Mouse (Mus musculus): Measurements from ENCODE around the gene Laptm5. TPM values are rescaled to one million over a fixed set of nuclear protein-coding genes. Genes with fewer than 3 reads are reported as not detected.
A peak's percentile ranks its signal among the peaks of the same experiment; 100 is the strongest.

The Laptm5 gene
- polyA plus RNA-seq, 1 experiment: 1,910 TPM

GRCm38 (mm10) chr4:130947094-130947647 lies 34.2 kb downstream of the Laptm5 start:
- Histone ChIP-seq H3K4me3 (ENCODE audit: insufficient read depth, low read length) (no peak overlapping the region), H3K27ac (ENCODE audit: insufficient read depth, low read depth, low read length) (no peak overlapping the region), H3K4me1 (ENCODE audit: control insufficient read depth, insufficient read depth, low read length) (peaks cover 16% of the 10 kb centered on the region)
- TF ChIP-seq POLR2A (IDR thresholded peaks at IDR 0.05; ENCODE audit: borderline replicate concordance, low read depth, low read length): no peak
- TF ChIP-seq CTCF (IDR thresholded peaks at IDR 0.05; ENCODE audit: low read depth, low read length): peak; percentile 79

DNA sequence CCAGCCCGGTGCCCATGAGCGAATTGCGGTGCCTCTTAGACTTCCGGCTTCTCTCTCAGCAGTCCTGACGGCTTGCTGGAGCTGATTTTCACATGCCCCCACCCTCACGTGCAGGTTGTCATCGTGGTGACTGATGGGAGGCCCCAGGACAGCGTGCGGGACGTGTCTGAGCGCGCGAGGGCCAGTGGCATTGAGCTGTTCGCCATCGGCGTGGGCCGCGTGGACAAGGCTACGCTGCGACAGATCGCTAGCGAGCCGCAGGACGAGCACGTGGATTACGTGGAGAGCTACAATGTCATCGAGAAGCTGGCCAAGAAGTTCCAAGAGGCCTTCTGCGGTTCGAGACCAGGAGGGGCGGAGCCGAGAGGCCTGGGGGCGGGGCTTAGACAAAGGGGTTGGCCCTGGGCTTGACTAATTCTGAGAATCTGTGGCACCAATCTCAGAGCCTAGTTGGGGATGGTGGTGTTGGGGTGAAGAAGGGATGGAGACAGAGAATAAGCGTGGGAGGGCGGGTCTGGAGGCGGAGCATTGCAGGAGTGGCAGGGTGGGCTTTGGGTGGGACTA lies 37.0 kb downstream of the Laptm5 start:
- Histone ChIP-seq H3K4me3 (ENCODE audit: insufficient read depth, low read length) (no peak overlapping the region), H3K27ac (ENCODE audit: insufficient read depth, low read depth, low read length) (no peak overlapping the region), H3K4me1 (ENCODE audit: control insufficient read depth, insufficient read depth, low read length) (peaks cover 12% of the 10 kb centered on the region)
- TF ChIP-seq POLR2A (IDR thresholded peaks at IDR 0.05; ENCODE audit: borderline replicate concordance, low read depth, low read length) (no peak), CTCF (IDR thresholded peaks at IDR 0.05; ENCODE audit: low read depth, low read length) (no peak)

DNA sequence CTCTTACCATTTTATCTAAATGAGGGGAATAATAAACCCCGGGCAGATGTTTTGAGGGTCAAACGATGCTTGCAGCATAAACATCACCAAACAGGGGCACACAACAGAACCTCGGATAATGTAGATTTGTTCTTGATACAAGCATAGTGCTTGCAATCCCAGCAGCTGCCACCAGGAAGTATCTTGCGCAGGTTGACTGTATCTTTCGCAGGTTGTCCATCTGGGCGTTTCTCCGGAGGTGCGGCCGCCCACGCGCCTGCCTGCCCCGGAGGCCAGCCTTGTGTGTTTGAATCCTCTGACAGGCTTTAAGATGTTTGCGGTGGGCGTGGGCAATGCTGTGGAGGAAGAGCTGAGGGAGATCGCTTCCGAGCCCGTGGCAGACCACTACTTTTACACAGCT lies 39.6 kb downstream of the Laptm5 start:
- H3K27ac ChIP-seq (ENCODE audit: insufficient read depth, low read depth, low read length): no peak overlapping the region

GRCm38 (mm10) chr4:130957156-130957555 lies 44.2 kb downstream of the Laptm5 start:
- H3K4me3 ChIP-seq (ENCODE audit: insufficient read depth, low read length): no peak overlapping the region
- no peak overlapping the region for H3K27ac ChIP-seq (ENCODE audit: insufficient read depth, low read depth, low read length)
- no peaks in the 10 kb centered on the region for H3K4me1 ChIP-seq (ENCODE audit: control insufficient read depth, insufficient read depth, low read length)
- TF ChIP-seq CTCF (IDR thresholded peaks at IDR 0.05; ENCODE audit: low read depth, low read length) (no peak), POLR2A (IDR thresholded peaks at IDR 0.05; ENCODE audit: borderline replicate concordance, low read depth, low read length) (no peak)

More for the DNA sequence above, 39.6 kb downstream of the Laptm5 start:
- no peak overlapping the region for H3K4me3 ChIP-seq (ENCODE audit: insufficient read depth, low read length)
- no peak for TF ChIP-seq CTCF (IDR thresholded peaks at IDR 0.05; ENCODE audit: low read depth, low read length)
- TF ChIP-seq POLR2A (IDR thresholded peaks at IDR 0.05; ENCODE audit: borderline replicate concordance, low read depth, low read length): no peak
- no peaks in the 10 kb centered on the region for H3K4me1 ChIP-seq (ENCODE audit: control insufficient read depth, insufficient read depth, low read length)

DNA sequence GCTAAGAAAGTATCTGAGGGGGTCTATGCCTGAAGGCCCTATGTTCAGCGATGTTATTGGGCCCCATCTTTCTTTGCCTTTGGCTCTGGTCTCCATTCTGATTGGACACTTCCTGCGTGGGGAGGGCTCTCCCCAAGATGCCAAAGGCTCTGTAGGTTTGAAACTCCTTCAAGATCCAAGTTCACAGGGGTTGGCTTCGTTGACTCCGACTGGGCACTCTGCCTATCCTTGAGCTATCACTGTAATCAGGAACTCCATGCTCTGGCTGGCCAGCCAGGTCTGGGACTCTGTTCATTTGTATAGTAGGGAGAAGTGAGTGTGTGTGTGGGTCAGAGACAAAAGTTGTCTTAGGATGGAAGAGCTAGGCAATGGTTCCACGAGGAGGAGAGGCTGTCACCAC lies 45.9 kb downstream of the Laptm5 start:
- Histone ChIP-seq H3K4me3 (ENCODE audit: insufficient read depth, low read length) (no peak overlapping the region), H3K4me1 (ENCODE audit: control insufficient read depth, insufficient read depth, low read length) (no peaks in the 10 kb centered on the region), H3K27ac (ENCODE audit: insufficient read depth, low read depth, low read length) (no peak overlapping the region)
- no peak for TF ChIP-seq POLR2A (IDR thresholded peaks at IDR 0.05; ENCODE audit: borderline replicate concordance, low read depth, low read length)
- TF ChIP-seq CTCF (IDR thresholded peaks at IDR 0.05; ENCODE audit: low read depth, low read length): no peak

- no peak for TF ChIP-seq CTCF (IDR thresholded peaks at IDR 0.05; ENCODE audit: low read depth, low read length)
- TF ChIP-seq POLR2A (IDR thresholded peaks at IDR 0.05; ENCODE audit: borderline replicate concordance, low read depth, low read length): no peak
- no peak overlapping the region for H3K27ac ChIP-seq (ENCODE audit: insufficient read depth, low read depth, low read length)
These were observed 46.8 kb downstream of the Laptm5 start for GRCm38 (mm10) chr4:130959678-130960077.

DNA sequence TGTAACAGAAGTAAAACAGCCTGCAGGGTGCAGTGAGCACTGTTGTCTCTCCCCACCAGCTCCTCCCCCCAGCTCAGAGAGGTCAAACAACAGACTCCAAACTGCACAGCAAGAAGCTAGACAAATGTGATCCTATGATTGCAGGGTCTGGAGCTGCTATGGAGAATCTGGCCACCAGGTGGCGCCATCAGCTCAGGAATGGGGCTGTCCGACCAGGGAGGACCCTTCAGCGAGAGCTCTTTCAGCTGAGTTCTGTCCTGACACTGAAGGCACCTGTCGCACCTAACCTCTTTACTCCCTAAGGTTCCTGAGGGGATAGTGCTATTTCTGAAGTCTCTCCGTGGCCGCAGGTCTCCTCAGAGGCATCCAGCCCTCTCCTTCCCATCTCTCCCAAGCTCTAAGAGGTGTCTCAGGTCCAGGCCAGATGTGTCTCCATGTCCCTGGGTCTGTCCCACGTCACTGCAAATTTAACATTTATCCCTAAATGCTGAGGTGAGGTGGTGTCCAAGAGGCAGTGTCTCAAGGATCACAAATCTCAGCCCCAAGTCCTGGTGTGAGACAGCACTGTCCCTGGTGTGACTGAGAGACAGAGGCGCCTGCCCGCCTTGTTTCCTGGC lies 47.3 kb downstream of the Laptm5 start:
- Histone ChIP-seq H3K27ac (ENCODE audit: insufficient read depth, low read depth, low read length) (no peak overlapping the region), H3K4me1 (ENCODE audit: control insufficient read depth, insufficient read depth, low read length) (no peaks in the 10 kb centered on the region), H3K4me3 (ENCODE audit: insufficient read depth, low read length) (no peak overlapping the region)
- TF ChIP-seq CTCF (IDR thresholded peaks at IDR 0.05; ENCODE audit: low read depth, low read length) (peak; percentile 92), POLR2A (IDR thresholded peaks at IDR 0.05; ENCODE audit: borderline replicate concordance, low read depth, low read length) (no peak)

More at GRCm38 (mm10) chr4:130959678-130960077, 46.8 kb downstream of the Laptm5 start:
- no peaks in the 10 kb centered on the region for H3K4me1 ChIP-seq (ENCODE audit: control insufficient read depth, insufficient read depth, low read length)
- H3K4me3 ChIP-seq (ENCODE audit: insufficient read depth, low read length): no peak overlapping the region

GRCm38 (mm10) chr4:130971278-130971677 lies 58.4 kb downstream of the Laptm5 start:
- TF ChIP-seq POLR2A (IDR thresholded peaks at IDR 0.05; ENCODE audit: borderline replicate concordance, low read depth, low read length): no peak
- no peak for TF ChIP-seq CTCF (IDR thresholded peaks at IDR 0.05; ENCODE audit: low read depth, low read length)
- Histone ChIP-seq H3K27ac (ENCODE audit: insufficient read depth, low read depth, low read length) (no peak overlapping the region), H3K4me1 (ENCODE audit: control insufficient read depth, insufficient read depth, low read length) (no peaks in the 10 kb centered on the region), H3K4me3 (ENCODE audit: insufficient read depth, low read length) (no peak overlapping the region)

GRCm38 (mm10) chr4:130972421-130972829 lies 59.5 kb downstream of the Laptm5 start:
- Histone ChIP-seq H3K4me1 (ENCODE audit: control insufficient read depth, insufficient read depth, low read length) (no peaks in the 10 kb centered on the region), H3K4me3 (ENCODE audit: insufficient read depth, low read length) (no peak overlapping the region), H3K27ac (ENCODE audit: insufficient read depth, low read depth, low read length) (no peak overlapping the region)
- no peak for TF ChIP-seq CTCF (IDR thresholded peaks at IDR 0.05; ENCODE audit: low read depth, low read length)
- no peak for TF ChIP-seq POLR2A (IDR thresholded peaks at IDR 0.05; ENCODE audit: borderline replicate concordance, low read depth, low read length)
